Mouse (Mus musculus): ENCODE results near the gene Rps15. TPM values are rescaled to one million over a fixed set of nuclear protein-coding genes. Genes with fewer than 3 reads are reported as not detected.

Rps15 gene
- polyA plus RNA-seq, 1 experiment from 2014 or later, result 1,227 TPM

DNA sequence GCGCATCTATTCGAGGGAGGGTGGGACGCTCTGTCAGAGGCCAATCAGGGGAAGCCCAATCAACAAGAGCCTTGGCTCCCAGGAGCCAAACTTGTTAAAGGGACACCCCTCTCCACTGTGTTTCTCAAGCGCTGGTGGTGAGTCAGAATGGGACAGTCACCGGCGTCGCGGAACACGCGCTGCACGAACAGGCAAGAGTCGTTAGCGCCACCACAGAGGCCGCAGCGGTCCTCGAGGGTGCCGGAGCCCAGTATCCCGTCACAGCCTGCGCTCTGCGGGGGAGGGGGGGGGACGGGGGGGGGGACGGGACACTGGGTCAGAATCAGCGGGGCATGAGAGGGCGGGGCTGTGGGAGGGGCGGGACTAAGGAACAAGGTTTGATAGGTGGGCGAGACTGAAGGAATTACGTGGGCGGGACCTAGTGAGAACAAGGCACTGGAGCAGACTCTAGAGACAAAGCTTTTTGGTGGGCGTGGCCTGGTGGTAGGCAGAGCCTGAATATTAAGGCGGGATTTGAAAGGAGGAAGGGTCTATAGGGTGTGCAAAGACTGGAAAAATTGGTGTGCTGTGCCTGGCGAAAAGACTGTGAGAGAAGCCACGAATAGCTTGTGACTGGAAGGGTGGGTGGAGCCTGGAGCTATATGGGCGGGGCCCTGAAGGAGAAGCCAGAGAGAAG, 50.6 kb downstream of the Rps15 start:
- Histone ChIP-seq H3K4me2 (replicated peaks; ENCODE audit: low read depth, low read length) (peak overlapping the region; percentile 51), H3K9ac (replicated peaks; ENCODE audit: low read depth, low read length) (no peak overlapping the region), H3K4me3 (ENCODE audit: low read depth, low read length) (peak overlapping the region; percentile 28), H3K36me3 (ENCODE audit: control insufficient read depth, insufficient read depth, low read length) (no peaks in the 10 kb centered on the region), H3K27ac (ENCODE audit: low read length) (no peak overlapping the region; the same call in 1 of the 2 replicates), H3K4me1 (ENCODE audit: control insufficient read depth, insufficient read depth, low read length) (peaks cover 23% of the 10 kb centered on the region), H3K9me3 (ENCODE audit: control insufficient read depth, low read depth, low read length) (no peaks in the 10 kb centered on the region), H3K27me3 (ENCODE audit: control insufficient read depth, insufficient read depth, low read length) (peaks cover 54% of the 10 kb centered on the region)
- under 1% methylated on average over 33 of the region's 33 CpGs for WGBS
- peak; percentile 68 for ATAC-seq (ENCODE audit: insufficient number of reproducible peaks, insufficient read depth, low FRiP score, low read depth)

DNA sequence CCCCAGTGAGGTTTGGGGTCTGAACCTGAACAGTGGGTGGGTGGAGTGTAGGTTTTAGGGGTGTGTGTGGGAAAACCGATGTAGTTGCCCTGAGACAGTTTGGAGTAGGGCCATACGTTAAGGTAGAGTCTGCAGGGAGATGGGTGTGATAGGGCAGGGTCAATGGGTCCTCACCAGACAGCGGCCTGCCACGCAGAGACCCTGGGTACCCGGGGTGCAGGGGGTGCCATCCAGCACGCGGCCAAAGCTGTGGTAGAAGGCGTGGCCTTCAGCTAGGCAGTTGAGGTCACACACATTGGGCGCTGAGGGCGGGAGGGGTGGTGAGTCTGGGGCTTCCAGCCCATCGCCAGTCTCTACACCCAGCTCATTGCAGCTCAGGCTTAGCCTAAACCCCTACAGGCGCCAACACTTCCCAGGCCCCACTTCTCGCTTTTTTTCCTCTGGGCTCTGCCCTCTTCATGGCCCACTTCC, 51.2 kb downstream of the Rps15 start:
- peak; percentile 5 for ATAC-seq (ENCODE audit: insufficient number of reproducible peaks, insufficient read depth, low FRiP score, low read depth)
- Histone ChIP-seq H3K27ac (ENCODE audit: low read length) (peak overlapping the region; percentile 15; the same call in 1 of the 2 replicates), H3K36me3 (ENCODE audit: control insufficient read depth, insufficient read depth, low read length) (no peaks in the 10 kb centered on the region), H3K27me3 (ENCODE audit: control insufficient read depth, insufficient read depth, low read length) (peaks cover 58% of the 10 kb centered on the region), H3K9ac (replicated peaks; ENCODE audit: low read depth, low read length) (no peak overlapping the region; the same call in 1 of the 2 replicates), H3K4me3 (ENCODE audit: low read depth, low read length) (peak overlapping the region; percentile 28), H3K4me1 (ENCODE audit: control insufficient read depth, insufficient read depth, low read length) (peaks cover 29% of the 10 kb centered on the region), H3K4me2 (replicated peaks; ENCODE audit: low read depth, low read length) (peak overlapping the region; percentile 51), H3K9me3 (ENCODE audit: control insufficient read depth, low read depth, low read length) (no peaks in the 10 kb centered on the region)
- 27% methylated on average over 13 of the region's 13 CpGs for WGBS

Small RNA genes lying within 50 kb of the gene (microRNA-seq; reads per million reads assigned to microRNA genes)
- not detected for gene Mir6911

Other genes with a start within 250 kb of the Rps15 start
- 434 and 466 TPM in 2 replicates for gene Gpx4, start 245.3 kb upstream of the Rps15 start, polyA plus RNA-seq (2014; fragmentation: Nextera tagmentation; extraction: Ambion mirVana)
- gene Sbno2, start 186.9 kb upstream of the Rps15 start, polyA plus RNA-seq (2014; fragmentation: Nextera tagmentation; extraction: Ambion mirVana), result 13.2 and 15.7 TPM in 2 replicates
- 25.2 and 25.9 TPM in 2 replicates for gene Stk11, start 176.7 kb upstream of the Rps15 start, polyA plus RNA-seq (2014; fragmentation: Nextera tagmentation; extraction: Ambion mirVana)
- 481 and 531 TPM in 2 replicates for gene Atp5d, start 153.8 kb upstream of the Rps15 start, polyA plus RNA-seq (2014; fragmentation: Nextera tagmentation; extraction: Ambion mirVana)
- gene Cbarp, start 151.6 kb upstream of the Rps15 start, polyA plus RNA-seq (2014; fragmentation: Nextera tagmentation; extraction: Ambion mirVana), result 7.5 and 10.1 TPM in 2 replicates
- gene Midn, start 144.2 kb upstream of the Rps15 start, polyA plus RNA-seq (2014; fragmentation: Nextera tagmentation; extraction: Ambion mirVana), result 29.3 and 32.1 TPM in 2 replicates
- gene Cirbp, start 126.5 kb upstream of the Rps15 start, polyA plus RNA-seq (2014; fragmentation: Nextera tagmentation; extraction: Ambion mirVana), result 92.7 and 105 TPM in 2 replicates
- gene 1600002K03Rik, start 119.5 kb upstream of the Rps15 start, polyA plus RNA-seq (2014; fragmentation: Nextera tagmentation; extraction: Ambion mirVana), result 12.5 and 13.9 TPM in 2 replicates
- gene Efna2, start 113.0 kb upstream of the Rps15 start, polyA plus RNA-seq (2014; fragmentation: Nextera tagmentation; extraction: Ambion mirVana), result 12.2 and 12.5 TPM in 2 replicates
- 59.7 and 65.6 TPM in 2 replicates for gene Mum1, start 66.0 kb upstream of the Rps15 start, polyA plus RNA-seq (2014; fragmentation: Nextera tagmentation; extraction: Ambion mirVana)
- gene Ndufs7, start 43.3 kb upstream of the Rps15 start, polyA plus RNA-seq (2014; fragmentation: Nextera tagmentation; extraction: Ambion mirVana), result 337 and 355 TPM in 2 replicates
- gene Gamt, start 31.4 kb upstream of the Rps15 start, polyA plus RNA-seq (2014; fragmentation: Nextera tagmentation; extraction: Ambion mirVana), result 32.1 and 49.3 TPM in 2 replicates
- gene Dazap1, start 31.0 kb upstream of the Rps15 start, polyA plus RNA-seq (2014; fragmentation: Nextera tagmentation; extraction: Ambion mirVana), result 48.6 and 51.3 TPM in 2 replicates
- 8.1 and 8.7 TPM in 2 replicates for gene Apc2, start 3.5 kb downstream of the Rps15 start, polyA plus RNA-seq (2014; fragmentation: Nextera tagmentation; extraction: Ambion mirVana)
- gene 2310011J03Rik, start 28.1 kb downstream of the Rps15 start, polyA plus RNA-seq (2014; fragmentation: Nextera tagmentation; extraction: Ambion mirVana), result 39.6 and 43.0 TPM in 2 replicates
- 4.5 and 5.6 TPM in 2 replicates for gene Pcsk4, start 37.0 kb downstream of the Rps15 start, polyA plus RNA-seq (2014; fragmentation: Nextera tagmentation; extraction: Ambion mirVana)
- 18.0 and 18.5 TPM in 2 replicates for gene Reep6, start 37.5 kb downstream of the Rps15 start, polyA plus RNA-seq (2014; fragmentation: Nextera tagmentation; extraction: Ambion mirVana)
- gene Adamtsl5, start 56.0 kb downstream of the Rps15 start, polyA plus RNA-seq (2014; fragmentation: Nextera tagmentation; extraction: Ambion mirVana), result 13.6 and 13.8 TPM in 2 replicates
- gene Plk5, start 64.0 kb downstream of the Rps15 start, polyA plus RNA-seq (2014; fragmentation: Nextera tagmentation; extraction: Ambion mirVana), result 0.30 and 0.62 TPM in 2 replicates
- 7.7 and 8.1 TPM in 2 replicates for gene Mex3d, start 95.2 kb downstream of the Rps15 start, polyA plus RNA-seq (2014; fragmentation: Nextera tagmentation; extraction: Ambion mirVana)
- gene Mbd3, start 107.1 kb downstream of the Rps15 start, polyA plus RNA-seq (2014; fragmentation: Nextera tagmentation; extraction: Ambion mirVana), result 194 and 200 TPM in 2 replicates
- gene Uqcr11, start 114.4 kb downstream of the Rps15 start, polyA plus RNA-seq (2014; fragmentation: Nextera tagmentation; extraction: Ambion mirVana), result 645 and 784 TPM in 2 replicates
- 107 and 108 TPM in 2 replicates for gene Tcf3, start 141.2 kb downstream of the Rps15 start, polyA plus RNA-seq (2014; fragmentation: Nextera tagmentation; extraction: Ambion mirVana)
- 0.25 and 0.53 TPM in 2 replicates for gene Onecut3, start 202.4 kb downstream of the Rps15 start, polyA plus RNA-seq (2014; fragmentation: Nextera tagmentation; extraction: Ambion mirVana)
- gene Atp8b3, start 246.7 kb downstream of the Rps15 start, polyA plus RNA-seq (2014; fragmentation: Nextera tagmentation; extraction: Ambion mirVana), result 0.11 and 0.25 TPM in 2 replicates